Mouse (Mus musculus) testis, adult 2 months (tissue): ENCODE data around the gene Nfix.

ENCODE experiments used
- CTCF ChIP-seq: fragments of 200-500 bp; IDR thresholded peaks from 2 replicates; pipeline ENCODE4 v1.5.1; 2012; ENCODE audit warnings: low read depth, mild to moderate bottlenecking, inconsistent platforms, low read length, moderate library complexity; ENCODE audit not compliant: control insufficient read depth, insufficient read depth, insufficient replicate concordance
- POLR2A ChIP-seq: fragments of 200-500 bp; IDR thresholded peaks from 2 replicates; pipeline ENCODE4 v1.6.1; 2012; ENCODE audit warnings: low read depth, mild to moderate bottlenecking, inconsistent platforms, low read length, moderate library complexity; ENCODE audit not compliant: control insufficient read depth

DNA sequence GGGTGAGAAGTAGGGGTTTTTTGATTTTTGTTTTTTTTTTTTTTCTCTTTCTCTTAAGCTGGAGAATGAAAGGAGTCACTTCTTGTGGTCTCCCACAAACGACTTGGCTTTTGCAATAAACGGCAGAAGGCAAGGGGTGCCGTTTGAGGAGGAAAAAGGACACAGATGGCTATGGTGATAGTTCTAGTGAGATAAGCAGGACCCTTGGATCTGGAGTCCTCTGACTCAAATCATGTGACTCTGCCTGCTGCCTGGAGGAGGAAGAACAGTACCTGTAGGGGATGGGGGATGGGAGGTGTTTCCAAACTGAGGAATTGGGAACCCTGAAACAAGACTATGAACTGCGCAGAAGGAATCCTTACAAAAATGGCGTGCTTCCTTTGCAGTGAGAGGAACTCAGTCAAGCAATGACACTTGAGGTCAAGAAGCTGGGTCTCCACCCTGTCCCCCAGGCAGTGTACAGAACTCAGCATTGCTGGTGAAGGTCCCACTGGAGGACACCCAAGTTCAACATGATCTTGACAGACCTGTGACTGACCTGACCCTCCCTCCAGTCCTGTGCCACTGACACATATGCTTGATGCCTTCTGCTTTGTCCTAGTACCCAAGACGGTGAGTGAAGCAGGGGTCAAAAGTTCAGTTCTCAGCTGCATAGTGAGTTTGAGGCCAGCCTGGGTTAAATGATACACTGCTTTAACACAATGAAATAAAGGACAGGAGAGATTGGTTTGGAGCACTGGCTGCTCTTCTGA is 47.7 kb upstream of the Nfix start:
- TF ChIP-seq CTCF, result no peak
- no peak for TF ChIP-seq POLR2A
